Mouse (Mus musculus): ENCODE data around the gene Olfr1057. TPM values are rescaled to one million over a fixed set of nuclear protein-coding genes. Genes with fewer than 3 reads are reported as not detected.
"Not testable (repeated sequence)": the region's sequence is repeated elsewhere in the genome, so short reads cannot be mapped to it uniquely, and the experiment has no call there.

The Olfr1057 gene
- not detected in 2 replicates for polyA plus RNA-seq (2012; rRNA removed)

GRCm38 (mm10) chr2:86378293-86378692, at the start of gene Olfr1057:
Gene Olfr1057, minus strand, starts transcription at chr2:86378393.
- DNase-seq: no peak
- Histone ChIP-seq H3K27me3 (ENCODE audit: control insufficient read depth, insufficient read depth, low read length) (no peaks in the 10 kb centered on the region), H3K27ac (ENCODE audit: insufficient read depth, low read length) (no peak within 1 kb of the TSS), H3K4me1 (ENCODE audit: control insufficient read depth, insufficient read depth, low read length) (no peaks in the 10 kb centered on the region), H3K4me3 (replicated peaks; ENCODE audit: insufficient read depth, low read depth, low read length) (no peak within 1 kb of the TSS)
- TF ChIP-seq CTCF (IDR thresholded peaks at IDR 0.05; ENCODE audit: borderline replicate concordance, insufficient read depth, low read depth, low read length): no peak
- TF ChIP-seq POLR2A (IDR thresholded peaks at IDR 0.05; ENCODE audit: borderline replicate concordance, insufficient read depth, low read length): no peak

- H3K4me1 ChIP-seq (ENCODE audit: control insufficient read depth, insufficient read depth, low read length); H3K4me3 ChIP-seq (replicated peaks; ENCODE audit: insufficient read depth, low read depth, low read length); H3K27ac ChIP-seq (ENCODE audit: insufficient read depth, low read length); DNase-seq; H3K27me3 ChIP-seq (ENCODE audit: control insufficient read depth, insufficient read depth, low read length): not testable (repeated sequence)
Measured at GRCm38 (mm10) chr2:86426649-86427048, 48.5 kb upstream of the Olfr1057 start, which contains the start of gene Olfr1062. Gene Olfr1062, minus strand, starts transcription at chr2:86426749.

- Histone ChIP-seq H3K27ac (ENCODE audit: insufficient read depth, low read length) (no peak within 1 kb of the TSS), H3K4me3 (replicated peaks; ENCODE audit: insufficient read depth, low read depth, low read length) (no peak within 1 kb of the TSS), H3K4me1 (ENCODE audit: control insufficient read depth, insufficient read depth, low read length) (no peaks in the 10 kb centered on the region), H3K27me3 (ENCODE audit: control insufficient read depth, insufficient read depth, low read length) (no peaks in the 10 kb centered on the region)
- TF ChIP-seq CTCF (IDR thresholded peaks at IDR 0.05; ENCODE audit: borderline replicate concordance, insufficient read depth, low read depth, low read length) (no peak), POLR2A (IDR thresholded peaks at IDR 0.05; ENCODE audit: borderline replicate concordance, insufficient read depth, low read length) (no peak)
- DNase-seq: no peak
- WGBS: 92% methylated on average over 1 of the region's 1 CpGs
Measured at GRCm38 (mm10) chr2:86413950-86414349, 35.8 kb upstream of the Olfr1057 start, which contains the start of gene Olfr1061. Gene Olfr1061, minus strand, starts transcription at chr2:86414050.

- no peaks in the 10 kb centered on the region for H3K27me3 ChIP-seq (ENCODE audit: control insufficient read depth, insufficient read depth, low read length)
- 85% methylated on average over 2 of the region's 2 CpGs for WGBS
- no peak overlapping the region for H3K4me3 ChIP-seq (replicated peaks; ENCODE audit: insufficient read depth, low read depth, low read length)
- TF ChIP-seq POLR2A (IDR thresholded peaks at IDR 0.05; ENCODE audit: borderline replicate concordance, insufficient read depth, low read length) (no peak), CTCF (IDR thresholded peaks at IDR 0.05; ENCODE audit: borderline replicate concordance, insufficient read depth, low read depth, low read length) (no peak)
- H3K4me1 ChIP-seq (ENCODE audit: control insufficient read depth, insufficient read depth, low read length): no peaks in the 10 kb centered on the region
- DNase-seq: no peak
- no peak overlapping the region for H3K27ac ChIP-seq (ENCODE audit: insufficient read depth, low read length)
Measured at GRCm38 (mm10) chr2:86395114-86395513, 16.9 kb upstream of the Olfr1057 start.

GRCm38 (mm10) chr2:86388461-86388860, 10.3 kb upstream of the Olfr1057 start, which contains the start of gene Olfr1058:
Gene Olfr1058, minus strand, starts transcription at chr2:86388561.
- not testable (repeated sequence) for H3K27me3 ChIP-seq (ENCODE audit: control insufficient read depth, insufficient read depth, low read length); H3K27ac ChIP-seq (ENCODE audit: insufficient read depth, low read length); H3K4me3 ChIP-seq (replicated peaks; ENCODE audit: insufficient read depth, low read depth, low read length); DNase-seq; H3K4me1 ChIP-seq (ENCODE audit: control insufficient read depth, insufficient read depth, low read length)

- H3K4me1 ChIP-seq (ENCODE audit: control insufficient read depth, insufficient read depth, low read length); DNase-seq; H3K4me3 ChIP-seq (replicated peaks; ENCODE audit: insufficient read depth, low read depth, low read length); H3K27me3 ChIP-seq (ENCODE audit: control insufficient read depth, insufficient read depth, low read length); H3K27ac ChIP-seq (ENCODE audit: insufficient read depth, low read length): not testable (repeated sequence)
- WGBS: 84% methylated on average over 2 of the region's 6 CpGs
Measured at GRCm38 (mm10) chr2:86366342-86366741, 11.9 kb downstream of the Olfr1057 start.

- TF ChIP-seq CTCF (IDR thresholded peaks at IDR 0.05; ENCODE audit: borderline replicate concordance, insufficient read depth, low read depth, low read length) (no peak), POLR2A (IDR thresholded peaks at IDR 0.05; ENCODE audit: borderline replicate concordance, insufficient read depth, low read length) (no peak)
- DNase-seq: no peak
- H3K27me3 ChIP-seq (ENCODE audit: control insufficient read depth, insufficient read depth, low read length): no peaks in the 10 kb centered on the region
- H3K27ac ChIP-seq (ENCODE audit: insufficient read depth, low read length): no peak within 1 kb of the TSS
- no peak within 1 kb of the TSS for H3K4me3 ChIP-seq (replicated peaks; ENCODE audit: insufficient read depth, low read depth, low read length)
- H3K4me1 ChIP-seq (ENCODE audit: control insufficient read depth, insufficient read depth, low read length): no peaks in the 10 kb centered on the region
Measured at GRCm38 (mm10) chr2:86362369-86362768, 15.8 kb downstream of the Olfr1057 start, which contains the start of gene Olfr1056. Gene Olfr1056, minus strand, starts transcription at chr2:86362469.

GRCm38 (mm10) chr2:86351751-86352150, 26.4 kb downstream of the Olfr1057 start:
- 8% methylated on average over 1 of the region's 1 CpGs for WGBS

GRCm38 (mm10) chr2:86350184-86350583, 28.0 kb downstream of the Olfr1057 start, which contains the start of gene Olfr1055:
Gene Olfr1055, minus strand, starts transcription at chr2:86350284.
- no peak within 1 kb of the TSS for H3K4me3 ChIP-seq (replicated peaks; ENCODE audit: insufficient read depth, low read depth, low read length)
- WGBS: 91% methylated on average over 5 of the region's 5 CpGs
- H3K27me3 ChIP-seq (ENCODE audit: control insufficient read depth, insufficient read depth, low read length): no peaks in the 10 kb centered on the region
- no peak within 1 kb of the TSS for H3K27ac ChIP-seq (ENCODE audit: insufficient read depth, low read length)
- no peak for TF ChIP-seq POLR2A (IDR thresholded peaks at IDR 0.05; ENCODE audit: borderline replicate concordance, insufficient read depth, low read length)
- no peak for DNase-seq
- H3K4me1 ChIP-seq (ENCODE audit: control insufficient read depth, insufficient read depth, low read length): no peaks in the 10 kb centered on the region

More at GRCm38 (mm10) chr2:86351751-86352150, 26.4 kb downstream of the Olfr1057 start:
- not testable (repeated sequence) for H3K27me3 ChIP-seq (ENCODE audit: control insufficient read depth, insufficient read depth, low read length); H3K4me1 ChIP-seq (ENCODE audit: control insufficient read depth, insufficient read depth, low read length); H3K27ac ChIP-seq (ENCODE audit: insufficient read depth, low read length); DNase-seq; H3K4me3 ChIP-seq (replicated peaks; ENCODE audit: insufficient read depth, low read depth, low read length)

Data from cerebellum, adult 2 months (tissue).